Mouse (Mus musculus) effector memory CD4-positive, alpha-beta T cell, adult 7 months (primary cell): ENCODE measurements around the gene Cyp2c66. TPM values are rescaled to one million over a fixed set of nuclear protein-coding genes. Genes with fewer than 3 reads are reported as not detected.

Experiments used
- polyA plus RNA-seq: library from polyadenylated mRNA; unstranded; fragments of 100-300 nt; shearing (Covaris generic); gene quantifications from one replicate; pipeline ENCODE4 v1.2.1, GENCODE M21; 2017

Gene Cyp2c66
- not detected for polyA plus RNA-seq

GRCm38 (mm10) chr19:39113644-39114043 lies at the start of gene Cyp2c66:
TSS of gene Cyp2c66 (plus strand) at chr19:39113898.

Other genes with a start within 250 kb of the Cyp2c66 start
- gene Hells, start 183.0 kb upstream of the Cyp2c66 start, polyA plus RNA-seq: 26.8 TPM
- not detected for gene Cyp2c55, start 106.9 kb upstream of the Cyp2c66 start, polyA plus RNA-seq
- not detected for gene Cyp2c65, start 52.9 kb upstream of the Cyp2c66 start, polyA plus RNA-seq
- gene Cyp2c29, start 155.5 kb downstream of the Cyp2c66 start, polyA plus RNA-seq: not detected